27 mouse cellular contexts compared by ENCODE assay signal in the genomic region with DNA sequence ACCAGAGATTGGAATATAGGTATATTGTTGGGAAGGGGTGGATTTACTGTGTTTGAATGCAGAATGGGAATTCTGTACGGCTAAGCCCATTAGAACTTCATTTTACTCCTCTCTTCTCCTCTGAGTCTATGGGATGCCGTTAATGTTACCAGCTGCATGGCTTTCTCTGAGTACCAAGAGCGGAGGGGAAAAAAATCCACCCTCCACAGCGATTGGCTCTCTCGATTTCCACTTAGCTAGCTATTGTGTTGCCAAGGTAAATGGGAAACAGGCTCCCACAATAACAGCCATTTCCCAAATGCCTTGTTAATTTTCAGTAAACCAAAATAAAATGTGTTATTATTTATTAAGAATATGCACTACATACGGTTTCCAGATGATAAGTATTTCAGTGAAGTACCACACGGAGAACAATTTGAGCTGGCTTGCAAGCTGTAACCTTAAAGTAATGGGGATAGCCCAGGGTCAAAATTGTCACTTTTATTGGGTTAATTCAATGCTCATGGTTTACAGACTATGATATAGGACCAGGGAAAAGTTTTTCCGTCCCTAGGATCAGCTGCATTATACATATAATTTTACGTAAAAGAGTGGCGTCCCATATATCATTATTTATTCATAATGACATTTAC.
"Had no signal": no experiment of that assay in that cellular context is flagged by ENCODE, and none has a peak within 500 bp of the region (broad histone marks: within the 10 kb centered on the region; RNA-seq: fewer than 3 reads in every experiment).

No protein-coding gene starts in this region.

- DNase-seq: gastrocnemius, adult 2 months; gastrocnemius, postnatal 10 days; gastrocnemius, postnatal 25 days; heart, adult 2 months; heart, postnatal 14 days; heart, postnatal 4 days; kidney, adult 11 months; kidney, adult 2 months; kidney, adult 9 months; kidney, postnatal 14 days; kidney, postnatal 36 days; layer of hippocampus, adult 9-11 months; layer of hippocampus, postnatal 36 days; left cerebral cortex, postnatal 4 days had no signal

- H3K27ac ChIP-seq: gastrocnemius, adult 2 months; heart, adult 2 months; heart, embryonic 13.5 days; heart, embryonic 15.5 days; hindbrain, embryonic 10.5 days; hindbrain, embryonic 12.5 days; hindbrain, embryonic 15.5 days; hindbrain, postnatal 0 days; kidney, embryonic 15.5 days; kidney, postnatal 0 days; limb, embryonic 15.5 days; liver, embryonic 12.5 days; liver, embryonic 14.5 days had no signal

- H3K4me2 ChIP-seq: heart, embryonic 11.5 days; heart, embryonic 13.5 days; heart, embryonic 15.5 days; hindbrain, embryonic 12.5 days; hindbrain, embryonic 15.5 days; kidney, embryonic 15.5 days; limb, embryonic 15.5 days; liver, embryonic 12.5 days had no signal

- H3K4me3 ChIP-seq: gastrocnemius, adult 2 months; heart, adult 2 months; heart, embryonic 13.5 days; heart, embryonic 15.5 days; hindbrain, embryonic 10.5 days; hindbrain, embryonic 12.5 days; hindbrain, embryonic 15.5 days; kidney, embryonic 15.5 days; limb, embryonic 15.5 days; liver, embryonic 12.5 days had no signal

- H3K36me3 ChIP-seq: heart, embryonic 13.5 days; heart, embryonic 15.5 days; hindbrain, embryonic 10.5 days; hindbrain, embryonic 12.5 days; hindbrain, embryonic 15.5 days; kidney, embryonic 15.5 days; limb, embryonic 15.5 days; liver, embryonic 12.5 days had no signal

- H3K9ac ChIP-seq: heart, embryonic 13.5 days; heart, embryonic 15.5 days; hindbrain, embryonic 12.5 days; hindbrain, embryonic 15.5 days; kidney, embryonic 15.5 days; limb, embryonic 15.5 days; liver, embryonic 12.5 days; liver, embryonic 14.5 days had no signal

- H3K4me1 ChIP-seq: hindbrain, embryonic 12.5 days; hindbrain, embryonic 15.5 days; kidney, embryonic 15.5 days; liver, embryonic 12.5 days had no signal

- H3K9me3 ChIP-seq: heart, embryonic 13.5 days; heart, embryonic 15.5 days; hindbrain, embryonic 10.5 days; hindbrain, embryonic 12.5 days; hindbrain, embryonic 15.5 days; kidney, embryonic 15.5 days; limb, embryonic 15.5 days; liver, embryonic 12.5 days had no signal

- ATAC-seq: hindbrain, postnatal 0 days; intestine, embryonic 16.5 days; liver, embryonic 12.5 days had no signal

- H3K27me3 ChIP-seq: heart, embryonic 15.5 days; hindbrain, embryonic 15.5 days; kidney, embryonic 15.5 days; limb, embryonic 15.5 days; liver, embryonic 12.5 days had no signal
